Mouse (Mus musculus): ENCODE data around the gene Ier5l. TPM values are rescaled to one million over a fixed set of nuclear protein-coding genes. Genes with fewer than 3 reads are reported as not detected.

The Ier5l gene
- total and polyA plus RNA-seq, 3 experiments, result 0.31 to 0.98 (median 0.51) TPM

DNA sequence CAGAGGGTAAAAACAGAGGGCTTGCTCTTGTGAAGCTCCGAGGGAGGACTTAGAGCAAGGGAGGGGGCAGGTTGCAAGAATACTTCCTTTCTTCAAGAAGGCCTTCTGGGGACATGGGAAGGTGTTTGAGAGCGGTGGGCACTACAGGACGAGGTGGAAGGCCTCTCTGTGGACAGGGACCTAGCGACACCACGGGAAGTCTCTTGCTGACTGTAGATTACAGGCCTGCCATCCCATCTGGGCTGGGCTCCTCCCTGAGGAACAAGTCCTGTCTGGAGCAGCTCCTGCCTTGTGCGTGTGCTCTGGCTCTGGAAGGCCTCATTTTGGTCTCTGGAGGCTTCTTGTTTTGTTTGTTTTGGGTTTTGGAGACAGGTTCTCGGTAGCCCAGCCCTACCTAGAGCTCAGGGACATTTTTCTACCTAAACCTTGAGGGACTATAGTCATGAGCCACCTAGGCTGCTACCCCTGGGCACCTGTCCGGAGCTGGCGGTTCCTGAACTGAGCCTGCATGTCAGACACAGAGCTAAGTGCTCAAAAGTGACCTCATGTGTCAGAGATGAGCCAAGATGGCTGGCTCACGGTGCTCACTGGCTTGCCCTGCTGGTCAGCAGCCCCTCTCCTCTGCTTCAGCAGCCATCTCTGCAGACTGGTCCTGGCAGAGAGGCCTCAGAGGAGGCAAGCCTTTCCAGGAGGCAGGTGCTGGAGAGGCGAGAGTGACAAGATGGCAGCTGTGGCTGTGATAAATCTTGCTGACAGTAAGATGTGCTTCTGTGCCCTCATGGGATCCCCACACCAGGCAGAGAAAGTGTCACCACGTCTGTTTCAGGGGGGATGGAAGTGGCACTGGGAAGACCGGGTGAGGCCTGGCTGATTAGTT lies 17.7 kb downstream of the Ier5l start:
- dilution Hi-C loops (cut with MboI; ENCODE audit: extremely low pct_ligation_motif_present, extremely low pct_unique_long_range_greater_than_20kb, low sequenced_read_pairs), result no loop called here
- peaks cover 9 to 50% of the 10 kb centered on the region in 2 experiments for H3K4me1 ChIP-seq (ENCODE audit: control insufficient read depth in 1 of 2, insufficient read depth in 2 of 2)
- no peak overlapping the region for H3K4me2 ChIP-seq (ENCODE audit: insufficient read depth, low read depth, poor library complexity, severe bottlenecking)
- no peaks in the 10 kb centered on the region for H3K27me3 ChIP-seq (replicated peaks)
- H3K9me3 ChIP-seq (replicated peaks; ENCODE audit: low read length), result no peaks in the 10 kb centered on the region
- no peak overlapping the region for H3K9ac ChIP-seq (ENCODE audit: insufficient read depth, low read depth)
- in situ Hi-C loops (cut with MboI; ENCODE audit: low pct_ligation_motif_present, low pct_unique_long_range_greater_than_20kb, low sequenced_read_pairs), result no loop called here
- H3K36me3 ChIP-seq (replicated peaks in 1 of 2; ENCODE audit: control insufficient read depth in 1 of 2, insufficient read depth in 1 of 2, low read length in 1 of 2), result peaks cover 0 to 35% of the 10 kb centered on the region in 2 experiments
- no peak for DNase-seq (ENCODE audit: extremely low read depth)
- H3K27ac ChIP-seq (ENCODE audit: insufficient read depth, low read depth), result no peak overlapping the region
- no peak for TF ChIP-seq BHLHE40 (IDR thresholded peaks at IDR 0.05; ENCODE audit: low read depth, low read length)
- no peak for TF ChIP-seq PAX5 (IDR thresholded peaks at IDR 0.05; ENCODE audit: low read length)
- no peaks in the 10 kb centered on the region for H3K79me2 ChIP-seq (replicated peaks; ENCODE audit: control insufficient read depth, extremely low read depth, insufficient read depth, poor library complexity, severe bottlenecking)
- no peak overlapping the region for H3K4me3 ChIP-seq (replicated peaks in 1 of 3; ENCODE audit: low read depth in 2 of 3, low read length in 2 of 3, poor library complexity in 1 of 3)

DNA sequence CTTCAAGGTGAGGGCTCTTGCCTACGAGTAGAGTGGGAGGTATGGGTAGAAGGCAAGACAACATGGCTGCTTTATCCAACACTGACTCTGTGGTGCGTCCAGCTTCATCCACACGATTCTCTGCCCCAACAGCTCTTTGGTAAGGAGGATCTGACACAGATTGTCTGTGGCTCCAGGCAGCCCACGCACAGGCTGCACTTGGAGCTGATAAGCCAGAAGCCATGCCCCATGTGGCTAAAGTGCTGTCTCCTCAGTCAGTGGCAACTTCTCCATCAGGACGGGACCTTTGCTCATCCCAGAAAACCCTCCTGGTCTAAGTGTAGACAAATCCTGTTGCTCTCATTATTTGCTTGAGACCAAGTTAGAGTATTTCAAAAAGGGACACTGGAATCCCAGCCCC lies 19.4 kb downstream of the Ier5l start:
- no peaks in the 10 kb centered on the region for H3K27me3 ChIP-seq (replicated peaks)
- DNase-seq (ENCODE audit: extremely low read depth), result no peak
- H3K9ac ChIP-seq (ENCODE audit: insufficient read depth, low read depth), result no peak overlapping the region
- H3K36me3 ChIP-seq (replicated peaks in 1 of 2; ENCODE audit: control insufficient read depth in 1 of 2, insufficient read depth in 1 of 2, low read length in 1 of 2), result peaks cover 5 to 51% of the 10 kb centered on the region in 2 experiments
- dilution Hi-C loops (cut with MboI; ENCODE audit: extremely low pct_ligation_motif_present, extremely low pct_unique_long_range_greater_than_20kb, low sequenced_read_pairs), result no loop called here
- no peak overlapping the region for H3K4me3 ChIP-seq (replicated peaks in 1 of 3; ENCODE audit: low read depth in 2 of 3, low read length in 2 of 3, poor library complexity in 1 of 3)
- TF ChIP-seq RCOR1 (conservative IDR thresholded peaks at IDR 0.05; ENCODE audit: low read depth, low read length) (no peak), MAZ (IDR thresholded peaks at IDR 0.05; ENCODE audit: low read depth, low read length) (no peak), TCF12 (IDR thresholded peaks at IDR 0.05; ENCODE audit: low read depth, low read length) (no peak), ZNF384 (IDR thresholded peaks at IDR 0.05; ENCODE audit: low read depth, low read length) (no peak), TBP (conservative IDR thresholded peaks at IDR 0.05; ENCODE audit: low read depth, low read length) (no peak), PAX5 (IDR thresholded peaks at IDR 0.05; ENCODE audit: low read length) (no peak), UBTF (IDR thresholded peaks at IDR 0.05; ENCODE audit: low read depth, low read length) (no peak), ZMIZ1 (IDR thresholded peaks at IDR 0.05; ENCODE audit: low read depth, low read length) (no peak), SIN3A (IDR thresholded peaks at IDR 0.05; ENCODE audit: low read length) (no peak), KAT2A (IDR thresholded peaks at IDR 0.05; ENCODE audit: insufficient replicate concordance, low read length) (no peak), NRF1 (IDR thresholded peaks at IDR 0.05; ENCODE audit: low read depth, low read length) (no peak)
- in situ Hi-C loops (cut with MboI; ENCODE audit: low pct_ligation_motif_present, low pct_unique_long_range_greater_than_20kb, low sequenced_read_pairs), result no loop called here
- peaks cover 9 to 55% of the 10 kb centered on the region in 2 experiments for H3K4me1 ChIP-seq (ENCODE audit: control insufficient read depth in 1 of 2, insufficient read depth in 2 of 2)
- H3K27ac ChIP-seq (ENCODE audit: insufficient read depth, low read depth), result no peak overlapping the region
- H3K79me2 ChIP-seq (replicated peaks; ENCODE audit: control insufficient read depth, extremely low read depth, insufficient read depth, poor library complexity, severe bottlenecking), result no peaks in the 10 kb centered on the region
- no peak overlapping the region for H3K4me2 ChIP-seq (ENCODE audit: insufficient read depth, low read depth, poor library complexity, severe bottlenecking)
- peaks cover 10% of the 10 kb centered on the region for H3K9me3 ChIP-seq (replicated peaks; ENCODE audit: low read length)
